Mouse (Mus musculus): ENCODE results near the gene Etv6.

DNA sequence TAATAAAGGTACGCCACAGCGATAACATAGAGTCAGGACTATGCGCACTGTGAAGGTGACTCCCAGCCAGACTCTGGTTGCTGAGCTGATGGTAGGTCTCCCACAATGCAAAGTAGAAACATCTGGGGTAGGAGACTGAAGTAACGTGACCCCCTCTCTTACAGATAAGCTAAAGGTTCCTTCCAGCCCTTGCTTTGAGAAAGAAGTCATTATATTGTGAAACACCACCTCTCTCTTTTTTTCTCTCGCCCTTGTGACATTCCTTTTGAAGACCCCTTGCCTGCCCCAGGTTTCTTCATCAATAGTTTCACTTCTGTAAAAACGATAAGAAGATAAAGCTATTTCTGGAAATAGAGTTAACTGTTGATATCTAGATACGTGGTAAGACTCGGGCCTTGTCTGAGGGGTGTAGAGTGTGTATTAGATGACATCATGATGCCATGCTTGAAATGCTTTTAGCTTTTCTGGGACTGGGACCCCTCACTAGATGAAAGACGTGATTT is 99.4 kb downstream of the Etv6 start:
- TF ChIP-seq CTCF (IDR thresholded peaks at IDR 0.05; ENCODE audit: control insufficient read depth, insufficient read depth, insufficient replicate concordance, low read depth, low read length), result no peak
- TF ChIP-seq POLR2A (IDR thresholded peaks at IDR 0.05; ENCODE audit: control insufficient read depth, low read depth, low read length), result no peak

Data from testis, adult 2 months (tissue).